Mouse (Mus musculus): ENCODE measurements around the gene Zfand2a. TPM values are rescaled to one million over a fixed set of nuclear protein-coding genes. Genes with fewer than 3 reads are reported as not detected.

Gene Zfand2a
- polyA plus RNA-seq, 1 experiment from 2014 or later: 10.5 TPM

DNA sequence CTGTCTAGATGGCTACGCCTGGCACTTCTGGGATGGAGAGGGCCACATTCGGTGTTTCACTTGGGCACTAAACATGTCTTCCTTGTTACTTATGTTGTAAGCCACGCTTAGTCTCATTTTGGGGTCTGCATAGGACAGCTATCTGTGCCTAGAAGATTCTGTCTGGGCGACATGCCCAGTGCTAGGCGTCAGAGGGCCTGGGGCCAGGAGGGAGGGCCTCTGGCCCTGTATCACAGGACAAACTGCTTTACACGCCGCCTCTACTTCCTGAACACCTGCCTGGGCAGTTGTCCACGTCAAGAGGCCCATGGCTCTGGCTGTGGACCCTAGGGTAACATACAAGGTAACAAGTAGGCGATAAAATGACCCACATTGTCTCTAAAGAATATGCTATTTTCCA, 56.4 kb downstream of the Zfand2a start:
- H3K9ac ChIP-seq: no peak overlapping the region
- no peaks in the 10 kb centered on the region for H3K27me3 ChIP-seq
- no peak overlapping the region for H3K27ac ChIP-seq
- no peak for ATAC-seq (ENCODE audit: insufficient number of reproducible peaks, insufficient read depth, low FRiP score, low TSS enrichment, low read depth)
- no peaks in the 10 kb centered on the region for H3K9me3 ChIP-seq
- H3K4me1 ChIP-seq: peaks cover 19% of the 10 kb centered on the region
- H3K4me3 ChIP-seq: no peak overlapping the region
- WGBS: 84% methylated on average over 9 of the region's 9 CpGs
- H3K36me3 ChIP-seq: peaks cover 3% of the 10 kb centered on the region; the same call in 1 of the 2 replicates
- H3K4me2 ChIP-seq: no peak overlapping the region

- H3K4me1 ChIP-seq: peaks cover 20% of the 10 kb centered on the region
- no peak overlapping the region for H3K4me2 ChIP-seq
- no peaks in the 10 kb centered on the region for H3K9me3 ChIP-seq
- 90% methylated on average over 9 of the region's 9 CpGs for WGBS
- H3K36me3 ChIP-seq: peaks cover 3% of the 10 kb centered on the region; the same call in 1 of the 2 replicates
- no peak for ATAC-seq (ENCODE audit: insufficient number of reproducible peaks, insufficient read depth, low FRiP score, low TSS enrichment, low read depth)
- H3K27ac ChIP-seq: no peak overlapping the region
- H3K4me3 ChIP-seq: no peak overlapping the region
- H3K9ac ChIP-seq: no peak overlapping the region
- no peaks in the 10 kb centered on the region for H3K27me3 ChIP-seq
These were observed 57.3 kb downstream of the Zfand2a start for GRCm38 (mm10) chr5:139427001-139427400.

DNA sequence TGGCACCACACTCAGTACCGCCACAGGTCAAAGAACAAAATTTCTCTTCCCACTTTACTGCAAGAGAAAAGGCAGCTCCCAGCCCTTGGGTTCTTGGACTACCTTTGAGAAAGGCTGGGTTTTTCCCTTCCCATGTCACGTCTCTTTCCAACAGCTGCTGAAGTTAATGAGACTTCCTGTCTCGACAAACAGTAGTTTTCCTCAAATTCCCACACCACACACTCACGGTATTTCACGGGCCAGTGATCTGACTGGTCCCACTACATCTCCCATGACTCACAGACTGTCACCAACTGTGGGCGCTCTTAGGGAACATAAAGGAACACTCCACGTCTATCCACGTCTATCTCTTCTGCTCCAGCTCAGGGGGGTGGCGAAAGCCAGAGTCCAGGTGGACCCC, 59.2 kb downstream of the Zfand2a start:
- peaks cover 15% of the 10 kb centered on the region for H3K4me1 ChIP-seq
- H3K9me3 ChIP-seq: no peaks in the 10 kb centered on the region
- H3K9ac ChIP-seq: no peak overlapping the region
- no peaks in the 10 kb centered on the region for H3K27me3 ChIP-seq
- no peak overlapping the region for H3K4me3 ChIP-seq
- no peak overlapping the region for H3K4me2 ChIP-seq
- WGBS: 77% methylated on average over 9 of the region's 9 CpGs
- ATAC-seq (ENCODE audit: insufficient number of reproducible peaks, insufficient read depth, low FRiP score, low TSS enrichment, low read depth): no peak
- peaks cover 3% of the 10 kb centered on the region; the same call in 1 of the 2 replicates for H3K36me3 ChIP-seq
- no peak overlapping the region for H3K27ac ChIP-seq

DNA sequence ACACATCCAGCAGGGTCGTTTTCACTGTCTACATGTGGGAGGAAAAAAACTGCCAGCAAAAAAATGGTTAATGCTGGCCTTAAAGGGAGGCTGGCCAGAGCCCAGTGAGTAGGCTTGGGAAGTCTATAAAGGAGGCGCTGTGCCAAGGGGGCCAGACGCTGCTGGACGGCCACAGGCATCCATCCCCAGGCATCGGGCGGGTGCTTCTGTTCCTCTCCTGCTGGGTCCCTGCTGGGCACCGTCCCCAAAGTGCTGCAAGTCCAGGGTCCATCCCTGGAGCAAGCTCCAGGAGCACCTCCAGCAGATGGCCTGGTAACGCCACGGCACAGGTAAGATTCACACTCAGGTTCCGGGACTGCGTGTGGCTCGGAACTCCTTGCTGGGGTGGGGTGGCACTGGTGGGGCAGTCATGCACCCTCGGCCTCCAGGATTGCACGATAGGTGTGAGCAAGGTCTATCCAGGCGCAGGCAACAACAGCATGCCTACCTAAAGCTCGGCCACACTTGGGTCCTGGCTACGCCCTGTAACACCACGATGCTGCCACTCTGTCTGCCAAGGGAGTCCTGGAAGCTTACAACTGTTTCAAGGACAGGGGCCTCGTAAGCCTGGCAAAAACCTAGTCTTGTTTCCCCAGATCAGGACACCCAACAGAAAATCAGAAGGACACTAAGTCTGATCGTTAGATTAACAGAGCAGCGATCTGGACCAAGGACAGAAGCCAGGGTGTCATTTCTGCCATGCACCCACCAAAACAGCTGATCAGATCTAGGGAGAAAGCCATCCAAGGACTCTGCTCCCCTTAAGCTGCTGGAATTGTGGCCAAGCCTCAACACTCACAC, 61.1 kb downstream of the Zfand2a start, which contains the start of gene Gper1:
Gene Gper1, plus strand, starts transcription at position 126 of the 840 bp plus-strand sequence.
- Histone ChIP-seq H3K4me2 (peak within 1 kb of the TSS; percentile 47), H3K27me3 (no peaks in the 10 kb centered on the region), H3K9ac (peak within 1 kb of the TSS; percentile 58), H3K4me1 (peaks cover 10% of the 10 kb centered on the region), H3K4me3 (peak within 1 kb of the TSS; percentile 23; the same call in 1 of the 2 replicates), H3K36me3 (peaks cover 3% of the 10 kb centered on the region; the same call in 1 of the 2 replicates), H3K27ac (no peak within 1 kb of the TSS; the same call in 1 of the 2 replicates), H3K9me3 (no peaks in the 10 kb centered on the region)
- WGBS: 60% methylated on average over 21 of the region's 21 CpGs
- ATAC-seq (ENCODE audit: insufficient number of reproducible peaks, insufficient read depth, low FRiP score, low TSS enrichment, low read depth): no peak

Other genes starting within 250 kb of the Zfand2a start
- gene Get4, start 232.2 kb downstream of the Zfand2a start, polyA plus RNA-seq (2015; fragmentation: Nextera tagmentation; extraction: Ambion mirVana): 137 and 160 TPM in 2 replicates
- 0.61 and 0.63 TPM in 2 replicates for gene Adap1, start 158.9 kb downstream of the Zfand2a start, polyA plus RNA-seq (2015; fragmentation: Nextera tagmentation; extraction: Ambion mirVana)
- gene Cox19, start 133.1 kb downstream of the Zfand2a start, polyA plus RNA-seq (2015; fragmentation: Nextera tagmentation; extraction: Ambion mirVana): 88.4 and 108 TPM in 2 replicates
- gene Cyp2w1, start 131.9 kb downstream of the Zfand2a start, polyA plus RNA-seq (2015; fragmentation: Nextera tagmentation; extraction: Ambion mirVana): 12.8 and 17.0 TPM in 2 replicates
- 1.7 and 2.5 TPM in 2 replicates for gene Gpr146, start 106.9 kb downstream of the Zfand2a start, polyA plus RNA-seq (2015; fragmentation: Nextera tagmentation; extraction: Ambion mirVana)
- 3.1 and 3.5 TPM in 2 replicates for gene C130050O18Rik, start 79.3 kb downstream of the Zfand2a start, polyA plus RNA-seq (2015; fragmentation: Nextera tagmentation; extraction: Ambion mirVana)
- gene Gper1, start 61.4 kb downstream of the Zfand2a start, polyA plus RNA-seq (2015; fragmentation: Nextera tagmentation; extraction: Ambion mirVana): 1.2 and 1.6 TPM in 2 replicates
- 32.6 and 35.6 TPM in 2 replicates for gene 3110082I17Rik, start 24.0 kb downstream of the Zfand2a start, polyA plus RNA-seq (2015; fragmentation: Nextera tagmentation; extraction: Ambion mirVana)
- gene Uncx, start 58.9 kb upstream of the Zfand2a start, polyA plus RNA-seq (2015; fragmentation: Nextera tagmentation; extraction: Ambion mirVana): 2.3 and 4.4 TPM in 2 replicates

All from embryonic facial prominence, embryonic 13.5 days (tissue).